Mouse (Mus musculus) lung, postnatal 25 days (tissue): ENCODE data around the gene Rhov.
A peak's percentile ranks its signal among the peaks of the same experiment; 100 is the strongest.

Experiments used
- DNase-seq: peaks from one replicate; pipeline ENCODE4 v3.0.0; 2022; ENCODE audit warnings: low spot score

The Rhov gene

DNA sequence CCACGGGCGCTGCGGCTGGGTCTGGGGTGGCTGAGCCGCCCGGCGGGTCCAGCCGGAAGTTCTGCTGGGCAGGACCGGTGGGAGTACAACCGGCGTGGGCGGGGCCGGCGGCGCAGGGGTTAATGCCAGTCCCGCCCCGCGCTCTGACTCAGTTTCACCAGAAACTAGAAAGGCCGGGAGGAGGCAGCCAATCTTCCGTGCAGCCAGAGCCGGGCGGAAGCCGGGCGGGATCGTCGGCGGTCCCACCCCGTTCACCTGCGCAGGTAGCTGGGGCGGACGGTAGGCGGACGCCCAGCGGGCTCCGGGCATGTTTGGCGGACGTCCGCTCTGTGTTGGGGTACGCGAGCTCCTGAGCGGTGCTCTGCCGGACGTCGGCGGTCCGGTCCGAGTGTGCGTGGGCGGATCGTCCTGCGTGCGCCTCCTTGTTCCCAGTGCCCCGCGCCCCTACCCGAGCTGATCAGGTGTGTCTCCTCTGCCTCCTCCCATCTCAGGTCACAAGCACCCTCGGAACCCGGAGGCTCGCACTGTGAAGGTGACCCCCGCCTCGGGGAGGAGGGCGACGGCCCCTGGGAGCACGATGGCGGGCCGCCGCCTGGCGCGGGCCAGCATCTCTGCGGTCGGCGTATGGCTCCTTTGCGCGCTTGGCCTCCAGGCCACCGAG, 33.7 kb downstream of the Rhov start, which contains the start of gene Spint1:
Spint1 (plus strand) TSS at position 153 of the 661 bp plus-strand sequence.
- peak; percentile 57 for DNase-seq

DNA sequence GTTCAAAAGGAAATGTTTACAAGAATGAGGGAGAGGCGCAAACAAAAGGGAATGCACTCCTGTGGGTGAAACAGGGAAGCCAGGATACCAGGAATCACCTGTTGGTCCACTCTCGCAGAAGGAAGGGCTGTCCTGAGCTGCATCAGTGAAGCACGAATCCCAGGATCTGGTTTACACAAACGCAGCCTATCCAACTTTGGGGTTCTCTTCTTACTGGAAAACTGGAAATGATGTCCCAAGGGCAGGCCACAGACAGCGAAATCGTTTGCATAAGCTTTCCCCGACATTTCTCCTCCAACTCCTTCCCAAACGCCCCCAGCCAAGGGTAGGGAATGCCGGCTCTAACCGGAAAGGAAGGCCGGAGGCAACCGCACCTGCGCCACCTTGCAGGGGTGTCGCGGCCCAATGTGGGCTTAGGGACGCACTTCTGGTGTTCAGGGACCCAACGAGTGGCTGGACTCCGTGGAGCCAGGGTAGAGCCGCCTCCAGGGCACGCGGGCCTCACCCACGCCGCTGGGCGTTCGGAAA, 34.3 kb downstream of the Rhov start:
- no peak for DNase-seq

DNA sequence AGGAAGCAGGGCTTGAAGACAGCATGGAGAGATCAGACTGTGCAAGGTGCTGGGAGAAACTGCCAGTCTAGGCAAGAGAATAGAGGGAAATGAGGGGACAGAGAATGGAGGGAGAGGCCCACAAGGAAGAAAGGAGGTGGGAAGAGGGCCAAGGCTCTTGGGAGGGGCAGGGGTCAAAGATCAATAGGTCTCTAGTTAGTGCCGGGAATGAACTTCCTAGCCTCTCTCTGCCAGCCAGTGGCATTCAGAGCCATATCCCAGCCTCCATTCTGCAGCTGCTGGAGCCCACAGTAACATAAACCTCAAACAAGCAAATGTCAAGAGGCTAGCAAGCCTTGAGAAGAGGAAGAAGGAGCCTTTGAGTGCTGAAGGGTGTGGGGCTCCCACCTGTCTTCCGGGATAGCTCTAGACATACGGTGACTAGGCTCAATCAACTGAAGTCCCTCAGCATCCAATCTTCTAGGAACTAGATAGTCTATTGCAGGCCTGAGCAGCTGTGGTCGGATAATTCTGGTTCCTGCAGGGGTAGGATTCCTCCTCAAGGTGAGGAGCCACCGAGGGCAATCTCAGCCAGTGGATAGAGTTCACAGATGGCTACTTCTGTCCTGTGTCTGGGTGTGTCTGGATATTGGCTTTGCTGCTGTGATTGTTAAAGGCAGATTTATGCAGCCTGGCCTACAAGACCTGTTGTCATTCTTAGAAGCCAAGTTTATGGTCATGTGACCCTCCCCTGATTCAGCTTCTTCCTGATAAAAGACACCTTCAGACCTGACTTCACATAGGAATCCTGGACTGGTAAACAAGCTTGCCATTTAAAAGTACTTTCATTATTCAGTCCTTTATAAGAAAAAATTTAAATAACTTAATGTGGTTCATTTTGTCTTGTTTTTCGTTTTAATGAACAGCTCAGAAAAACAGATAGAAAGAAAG, 41.0 kb downstream of the Rhov start, which contains the start of gene Ppp1r14d:
Ppp1r14d (minus strand) TSS at position 132 of the 930 bp plus-strand sequence.
- no peak for DNase-seq
